Mouse (Mus musculus) cerebellum, adult 2 months (tissue): ENCODE measurements around the gene Stpg3.

ENCODE experiments used
- CTCF ChIP-seq: fragments of 200-500 bp; IDR thresholded peaks from 2 replicates; pipeline ENCODE4 v1.5.1; 2011; ENCODE audit warnings: low read depth, mild to moderate bottlenecking, control low read depth, low read length, moderate library complexity, borderline replicate concordance; ENCODE audit not compliant: insufficient read depth
- POLR2A ChIP-seq: fragments of 200-500 bp; IDR thresholded peaks from 2 replicates; pipeline ENCODE4 v1.6.1; 2011; ENCODE audit warnings: low read length, control low read depth, borderline replicate concordance; ENCODE audit not compliant: insufficient read depth

- TF ChIP-seq CTCF (no peak), POLR2A (no peak)
Measured at GRCm38 (mm10) chr2:25210686-25211085, 3.8 kb downstream of the Stpg3 start.
